Mouse (Mus musculus): ENCODE measurements around the gene AI481877.

GRCm38 (mm10) chr4:59173181-59173922 lies 34.6 kb upstream of the AI481877 start:
- TF ChIP-seq GATA1 (IDR thresholded peaks at IDR 0.05; ENCODE audit: low read length) (no peak), TAL1 (IDR thresholded peaks at IDR 0.05; ENCODE audit: low read length) (no peak)
